Mouse (Mus musculus): ENCODE data around the gene Atp5s. TPM values are rescaled to one million over a fixed set of nuclear protein-coding genes. Genes with fewer than 3 reads are reported as not detected.

Atp5s gene
- polyA plus RNA-seq, 1 experiment from 2014 or later = 25.1 TPM

DNA sequence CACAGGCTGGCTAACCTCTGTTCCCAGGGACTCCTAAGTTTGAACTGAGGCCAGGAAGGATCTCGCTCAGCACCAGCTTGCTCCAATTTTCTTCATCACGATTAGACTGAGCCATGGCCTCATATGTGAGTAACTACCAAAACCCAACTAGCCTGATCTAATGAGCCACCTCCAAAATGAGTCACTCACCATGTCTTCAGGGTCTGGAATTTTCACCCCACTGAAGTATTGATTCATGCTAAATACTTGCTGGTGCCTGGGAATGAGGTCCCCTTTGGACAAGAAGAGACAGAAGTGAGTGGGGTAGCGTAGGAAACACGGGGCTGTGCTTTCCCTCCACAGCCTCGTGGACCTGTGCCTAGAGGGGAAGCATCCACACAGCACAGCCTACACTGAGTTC, 29.2 kb downstream of the Atp5s start:
- peaks cover 24% of the 10 kb centered on the region for H3K4me1 ChIP-seq (ENCODE audit: control insufficient read depth, insufficient read depth, low read length)
- H3K36me3 ChIP-seq (ENCODE audit: control insufficient read depth, insufficient read depth, low read length) = no peaks in the 10 kb centered on the region
- 75% methylated on average over 5 of the region's 5 CpGs for WGBS
- no peaks in the 10 kb centered on the region for H3K9me3 ChIP-seq (replicated peaks; ENCODE audit: control insufficient read depth, low read length)
- H3K27ac ChIP-seq (ENCODE audit: low read length) = no peak overlapping the region
- H3K9ac ChIP-seq (ENCODE audit: low read length) = no peak overlapping the region
- H3K27me3 ChIP-seq (ENCODE audit: control insufficient read depth, insufficient read depth, low read length) = no peaks in the 10 kb centered on the region
- no peak overlapping the region for H3K4me2 ChIP-seq (ENCODE audit: low read depth, low read length)
- H3K4me3 ChIP-seq (replicated peaks; ENCODE audit: low read length) = no peak overlapping the region
- ATAC-seq (ENCODE audit: insufficient read depth, low FRiP score) = no peak

DNA sequence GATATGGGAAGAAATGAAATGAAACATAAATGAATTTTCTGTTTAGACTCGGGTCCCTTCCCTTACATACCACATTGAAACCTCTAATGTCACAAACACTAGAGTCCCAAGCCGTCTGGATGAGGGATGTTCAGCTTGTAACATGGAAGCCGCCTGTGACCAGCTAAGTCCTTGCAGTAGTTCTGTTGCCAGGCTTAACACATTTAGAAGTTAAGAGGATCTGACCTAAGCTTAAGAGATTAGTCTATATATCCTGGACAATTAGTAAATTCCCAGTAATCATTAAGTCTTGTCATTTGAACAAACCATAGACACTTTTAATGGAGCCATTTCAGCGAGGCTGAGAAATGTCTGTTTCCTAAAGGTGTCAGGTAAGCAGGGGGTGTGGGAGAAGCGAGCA, 31.3 kb downstream of the Atp5s start:
- Histone ChIP-seq H3K27ac (ENCODE audit: low read length) (no peak overlapping the region), H3K4me1 (ENCODE audit: control insufficient read depth, insufficient read depth, low read length) (peaks cover 30% of the 10 kb centered on the region), H3K9ac (ENCODE audit: low read length) (no peak overlapping the region), H3K27me3 (ENCODE audit: control insufficient read depth, insufficient read depth, low read length) (no peaks in the 10 kb centered on the region), H3K36me3 (ENCODE audit: control insufficient read depth, insufficient read depth, low read length) (no peaks in the 10 kb centered on the region), H3K4me3 (replicated peaks; ENCODE audit: low read length) (no peak overlapping the region), H3K9me3 (replicated peaks; ENCODE audit: control insufficient read depth, low read length) (no peaks in the 10 kb centered on the region), H3K4me2 (ENCODE audit: low read depth, low read length) (no peak overlapping the region)
- ATAC-seq (ENCODE audit: insufficient read depth, low FRiP score) = no peak
- 80% methylated on average over 5 of the region's 5 CpGs for WGBS

GRCm38 (mm10) chr12:69757418-69758141, 32.8 kb downstream of the Atp5s start:
- Histone ChIP-seq H3K9ac (ENCODE audit: low read length) (peak overlapping the region; percentile 65), H3K4me1 (ENCODE audit: control insufficient read depth, insufficient read depth, low read length) (peaks cover 30% of the 10 kb centered on the region), H3K4me2 (ENCODE audit: low read depth, low read length) (peak overlapping the region; percentile 63), H3K36me3 (ENCODE audit: control insufficient read depth, insufficient read depth, low read length) (no peaks in the 10 kb centered on the region), H3K27ac (ENCODE audit: low read length) (peak overlapping the region; percentile 73), H3K27me3 (ENCODE audit: control insufficient read depth, insufficient read depth, low read length) (no peaks in the 10 kb centered on the region), H3K4me3 (replicated peaks; ENCODE audit: low read length) (peak overlapping the region; percentile 36), H3K9me3 (replicated peaks; ENCODE audit: control insufficient read depth, low read length) (no peaks in the 10 kb centered on the region)
- WGBS = 5% methylated on average over 22 of the region's 22 CpGs
- peak; percentile 88 for ATAC-seq (ENCODE audit: insufficient read depth, low FRiP score)

DNA sequence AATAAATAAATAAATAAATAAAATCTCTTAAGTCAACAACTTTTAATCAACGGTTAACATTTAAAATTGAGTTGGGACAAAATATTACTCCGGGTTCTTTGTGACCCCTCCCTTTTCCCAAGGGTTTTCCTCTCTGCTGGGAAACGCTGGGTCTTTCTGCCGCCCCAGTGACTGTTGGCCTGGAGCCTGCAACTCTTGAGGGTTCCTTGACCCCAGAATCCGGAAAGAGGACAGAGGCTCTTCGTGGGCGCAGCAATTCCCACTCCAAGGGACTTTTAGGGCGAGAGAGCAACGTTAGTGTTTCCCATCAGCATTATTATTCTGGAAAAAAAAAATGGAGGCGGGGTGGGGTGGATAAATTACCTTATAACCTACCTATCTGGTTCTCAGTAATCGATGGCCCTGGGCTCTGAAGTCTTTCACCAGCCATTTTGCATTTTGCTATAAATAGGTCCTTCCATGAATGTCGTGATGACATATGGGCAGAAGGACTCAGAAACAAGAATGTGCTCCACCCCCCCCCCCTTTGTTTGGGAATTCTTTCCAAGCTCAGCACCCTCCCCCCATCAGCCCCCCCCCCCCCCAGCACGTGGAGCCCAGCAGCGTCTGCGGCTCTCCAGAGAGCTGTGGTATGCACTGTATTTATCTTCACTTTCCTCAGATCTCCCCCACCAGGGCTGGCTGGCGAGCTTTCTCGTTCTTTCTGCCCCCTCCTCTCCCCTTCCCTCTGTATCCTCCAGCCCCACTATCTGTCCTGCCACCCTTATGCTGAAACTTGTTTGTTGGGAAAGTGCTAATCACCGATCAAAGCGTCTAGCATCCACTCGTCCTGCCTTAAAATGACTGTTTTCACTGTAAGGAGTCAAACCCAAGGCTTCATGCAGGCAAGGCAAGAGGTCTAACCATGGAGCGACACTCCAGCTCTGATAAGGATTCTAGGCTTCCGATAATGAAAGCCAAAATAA, 33.8 kb downstream of the Atp5s start:
- peak; percentile 51; the same call in 1 of the 2 replicates for ATAC-seq (ENCODE audit: insufficient read depth, low FRiP score)
- no peaks in the 10 kb centered on the region for H3K9me3 ChIP-seq (replicated peaks; ENCODE audit: control insufficient read depth, low read length)
- H3K36me3 ChIP-seq (ENCODE audit: control insufficient read depth, insufficient read depth, low read length) = no peaks in the 10 kb centered on the region
- peak overlapping the region; percentile 36 for H3K4me3 ChIP-seq (replicated peaks; ENCODE audit: low read length)
- 5% methylated on average over 22 of the region's 22 CpGs for WGBS
- peak overlapping the region; percentile 61 for H3K9ac ChIP-seq (ENCODE audit: low read length)
- H3K27ac ChIP-seq (ENCODE audit: low read length) = peak overlapping the region; percentile 77
- H3K4me2 ChIP-seq (ENCODE audit: low read depth, low read length) = peak overlapping the region; percentile 63
- H3K27me3 ChIP-seq (ENCODE audit: control insufficient read depth, insufficient read depth, low read length) = no peaks in the 10 kb centered on the region
- peaks cover 30% of the 10 kb centered on the region for H3K4me1 ChIP-seq (ENCODE audit: control insufficient read depth, insufficient read depth, low read length)

DNA sequence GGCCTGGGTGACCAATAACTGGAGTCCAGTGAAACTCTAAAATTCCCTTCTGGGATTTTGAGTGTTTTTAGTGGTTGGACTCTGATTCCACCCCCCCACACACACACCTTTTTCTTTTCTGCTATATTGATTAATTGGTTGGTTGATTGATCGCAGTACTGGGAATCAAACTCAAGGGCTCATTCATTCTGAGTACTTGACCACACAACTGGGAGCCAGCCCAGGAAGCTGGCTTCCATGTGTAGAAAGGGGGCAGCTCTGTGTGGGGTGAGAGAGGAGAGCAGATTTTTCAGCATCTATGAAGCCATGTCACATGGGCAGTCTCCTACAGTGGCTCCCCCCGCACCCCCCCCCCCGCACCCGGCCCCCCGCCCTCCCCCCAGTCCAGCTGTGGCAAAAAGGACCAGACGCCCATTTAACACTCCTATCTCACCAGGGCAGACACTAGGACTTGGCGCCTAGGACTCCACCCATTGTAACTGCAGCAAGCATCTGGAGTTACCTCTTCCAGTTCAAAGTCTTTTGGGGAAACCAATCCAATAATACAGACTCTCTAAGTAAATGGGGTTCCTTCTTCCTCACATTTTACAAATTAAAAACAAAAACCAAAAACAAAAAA, 34.6 kb downstream of the Atp5s start:
- Histone ChIP-seq H3K27ac (ENCODE audit: low read length) (peak overlapping the region; percentile 77; the same call in 1 of the 2 replicates), H3K27me3 (ENCODE audit: control insufficient read depth, insufficient read depth, low read length) (no peaks in the 10 kb centered on the region), H3K4me2 (ENCODE audit: low read depth, low read length) (peak overlapping the region; percentile 63; the same call in 1 of the 2 replicates), H3K4me3 (replicated peaks; ENCODE audit: low read length) (no peak overlapping the region), H3K9ac (ENCODE audit: low read length) (no peak overlapping the region), H3K4me1 (ENCODE audit: control insufficient read depth, insufficient read depth, low read length) (peaks cover 30% of the 10 kb centered on the region), H3K36me3 (ENCODE audit: control insufficient read depth, insufficient read depth, low read length) (no peaks in the 10 kb centered on the region), H3K9me3 (replicated peaks; ENCODE audit: control insufficient read depth, low read length) (no peaks in the 10 kb centered on the region)
- no peak for ATAC-seq (ENCODE audit: insufficient read depth, low FRiP score)
- 52% methylated on average over 3 of the region's 7 CpGs for WGBS

DNA sequence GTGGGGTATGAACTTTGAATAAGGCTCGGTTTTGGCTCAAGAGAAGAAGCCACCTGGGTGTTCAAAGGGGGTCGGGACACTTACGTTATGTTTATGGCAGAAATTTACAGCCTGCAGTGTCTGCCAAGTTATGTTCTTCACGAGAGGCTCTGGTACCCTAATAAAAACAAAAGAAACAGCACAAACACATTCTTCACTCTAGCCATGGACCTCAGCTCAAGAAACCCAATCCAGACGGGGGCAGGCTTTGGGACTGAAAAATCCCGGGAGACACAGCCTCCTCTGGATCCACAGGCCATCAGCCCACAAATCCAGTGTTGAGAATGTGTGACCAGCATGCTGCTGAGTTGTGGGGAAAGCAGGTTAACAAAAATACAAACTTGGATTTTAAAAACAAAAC, 35.3 kb downstream of the Atp5s start:
- no peak overlapping the region for H3K27ac ChIP-seq (ENCODE audit: low read length)
- WGBS = 42% methylated on average over 6 of the region's 6 CpGs

GRCm38 (mm10) chr12:69760743-69761406, 36.1 kb downstream of the Atp5s start:
- H3K4me2 ChIP-seq (ENCODE audit: low read depth, low read length) = no peak overlapping the region
- no peaks in the 10 kb centered on the region for H3K9me3 ChIP-seq (replicated peaks; ENCODE audit: control insufficient read depth, low read length)
- no peak for ATAC-seq (ENCODE audit: insufficient read depth, low FRiP score)
- H3K9ac ChIP-seq (ENCODE audit: low read length) = no peak overlapping the region
- H3K27me3 ChIP-seq (ENCODE audit: control insufficient read depth, insufficient read depth, low read length) = no peaks in the 10 kb centered on the region
- peaks cover 30% of the 10 kb centered on the region for H3K4me1 ChIP-seq (ENCODE audit: control insufficient read depth, insufficient read depth, low read length)
- no peak overlapping the region for H3K4me3 ChIP-seq (replicated peaks; ENCODE audit: low read length)
- H3K27ac ChIP-seq (ENCODE audit: low read length) = peak overlapping the region; percentile 8; the same call in 1 of the 2 replicates
- WGBS = 77% methylated on average over 20 of the region's 20 CpGs
- H3K36me3 ChIP-seq (ENCODE audit: control insufficient read depth, insufficient read depth, low read length) = no peaks in the 10 kb centered on the region

More for the DNA sequence above, 35.3 kb downstream of the Atp5s start:
- no peak overlapping the region for H3K4me3 ChIP-seq (replicated peaks; ENCODE audit: low read length)
- no peaks in the 10 kb centered on the region for H3K36me3 ChIP-seq (ENCODE audit: control insufficient read depth, insufficient read depth, low read length)
- no peak overlapping the region for H3K4me2 ChIP-seq (ENCODE audit: low read depth, low read length)
- no peaks in the 10 kb centered on the region for H3K9me3 ChIP-seq (replicated peaks; ENCODE audit: control insufficient read depth, low read length)
- ATAC-seq (ENCODE audit: insufficient read depth, low FRiP score) = no peak
- H3K4me1 ChIP-seq (ENCODE audit: control insufficient read depth, insufficient read depth, low read length) = peaks cover 30% of the 10 kb centered on the region
- no peaks in the 10 kb centered on the region for H3K27me3 ChIP-seq (ENCODE audit: control insufficient read depth, insufficient read depth, low read length)
- H3K9ac ChIP-seq (ENCODE audit: low read length) = no peak overlapping the region

DNA sequence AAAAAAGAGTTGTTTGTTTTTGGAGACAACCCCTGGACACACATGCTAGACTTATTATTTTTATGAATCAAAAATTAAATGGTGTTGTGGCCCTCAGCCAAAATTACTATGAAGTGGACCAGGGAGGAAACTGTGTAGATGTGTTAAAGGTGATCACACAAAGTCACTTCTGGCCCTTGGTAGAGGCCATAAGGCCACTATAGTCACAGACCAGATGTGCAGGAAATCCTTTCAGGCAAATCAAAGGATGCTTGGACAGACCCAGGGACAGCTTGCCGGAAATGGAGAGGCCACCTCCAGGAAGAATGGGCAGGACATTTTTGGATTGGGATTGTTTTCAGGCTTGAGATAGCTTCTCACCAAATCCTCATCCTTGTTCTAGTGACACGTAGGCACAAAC, 36.9 kb downstream of the Atp5s start:
- H3K27me3 ChIP-seq (ENCODE audit: control insufficient read depth, insufficient read depth, low read length) = no peaks in the 10 kb centered on the region
- H3K9ac ChIP-seq (ENCODE audit: low read length) = no peak overlapping the region
- H3K9me3 ChIP-seq (replicated peaks; ENCODE audit: control insufficient read depth, low read length) = no peaks in the 10 kb centered on the region
- H3K4me1 ChIP-seq (ENCODE audit: control insufficient read depth, insufficient read depth, low read length) = peaks cover 24% of the 10 kb centered on the region
- no peak overlapping the region for H3K4me3 ChIP-seq (replicated peaks; ENCODE audit: low read length)
- H3K36me3 ChIP-seq (ENCODE audit: control insufficient read depth, insufficient read depth, low read length) = no peaks in the 10 kb centered on the region
- ATAC-seq (ENCODE audit: insufficient read depth, low FRiP score) = no peak
- 82% methylated on average over 2 of the region's 2 CpGs for WGBS
- H3K4me2 ChIP-seq (ENCODE audit: low read depth, low read length) = no peak overlapping the region
- H3K27ac ChIP-seq (ENCODE audit: low read length) = no peak overlapping the region

Data from stomach, embryonic 16.5 days (tissue).